Mouse (Mus musculus): ENCODE results near the gene Atp6v0b. TPM values are rescaled to one million over a fixed set of nuclear protein-coding genes. Genes with fewer than 3 reads are reported as not detected.

Atp6v0b gene
- polyA plus RNA-seq, 2 experiments: 224 to 262 TPM

GRCm38 (mm10) chr4:117849506-117849905 is 37.6 kb downstream of the Atp6v0b start:
- Histone ChIP-seq H3K27ac (replicated peaks; ENCODE audit: low read depth, low read length) (no peak overlapping the region), H3K27me3 (ENCODE audit: control insufficient read depth, insufficient read depth, low read length) (no peaks in the 10 kb centered on the region), H3K9me3 (ENCODE audit: control insufficient read depth, low read length) (no peaks in the 10 kb centered on the region), H3K9ac (ENCODE audit: low read depth, low read length, severe bottlenecking) (no peak overlapping the region), H3K36me3 (ENCODE audit: control insufficient read depth, insufficient read depth, low read length) (peaks cover 15% of the 10 kb centered on the region), H3K4me3 (replicated peaks; ENCODE audit: low read length) (no peak overlapping the region), H3K4me1 (ENCODE audit: control insufficient read depth, insufficient read depth, low read length) (no peaks in the 10 kb centered on the region), H3K4me2 (replicated peaks; ENCODE audit: low read depth, low read length, severe bottlenecking) (no peak overlapping the region)
- no peak for ATAC-seq (ENCODE audit: low FRiP score, low read depth)
- TF ChIP-seq POLR2A (IDR thresholded peaks at IDR 0.05; ENCODE audit: borderline replicate concordance, extremely low read depth, insufficient read depth, insufficient read length): no peak
- no peak for DNase-seq (ENCODE audit: low spot score)
- 81% methylated on average over 5 of the region's 5 CpGs for WGBS

GRCm38 (mm10) chr4:117849063-117849462 is 38.1 kb downstream of the Atp6v0b start:
- Histone ChIP-seq H3K4me2 (replicated peaks; ENCODE audit: low read depth, low read length, severe bottlenecking) (no peak overlapping the region), H3K9ac (ENCODE audit: low read depth, low read length, severe bottlenecking) (no peak overlapping the region), H3K27me3 (ENCODE audit: control insufficient read depth, insufficient read depth, low read length) (no peaks in the 10 kb centered on the region), H3K9me3 (ENCODE audit: control insufficient read depth, low read length) (no peaks in the 10 kb centered on the region), H3K4me1 (ENCODE audit: control insufficient read depth, insufficient read depth, low read length) (no peaks in the 10 kb centered on the region), H3K27ac (replicated peaks; ENCODE audit: low read depth, low read length) (no peak overlapping the region), H3K36me3 (ENCODE audit: control insufficient read depth, insufficient read depth, low read length) (peaks cover 15% of the 10 kb centered on the region), H3K4me3 (replicated peaks; ENCODE audit: low read length) (no peak overlapping the region)
- TF ChIP-seq POLR2A (IDR thresholded peaks at IDR 0.05; ENCODE audit: borderline replicate concordance, extremely low read depth, insufficient read depth, insufficient read length): no peak
- ATAC-seq (ENCODE audit: low FRiP score, low read depth) (no peak), DNase-seq (ENCODE audit: low spot score) (no peak)
- WGBS: 61% methylated on average over 17 of the region's 17 CpGs

GRCm38 (mm10) chr4:117847011-117847410 is 40.1 kb downstream of the Atp6v0b start:
- TF ChIP-seq POLR2A (IDR thresholded peaks at IDR 0.05; ENCODE audit: borderline replicate concordance, extremely low read depth, insufficient read depth, insufficient read length): no peak
- Histone ChIP-seq H3K9me3 (ENCODE audit: control insufficient read depth, low read length) (no peaks in the 10 kb centered on the region), H3K9ac (ENCODE audit: low read depth, low read length, severe bottlenecking) (no peak overlapping the region), H3K27me3 (ENCODE audit: control insufficient read depth, insufficient read depth, low read length) (no peaks in the 10 kb centered on the region), H3K4me1 (ENCODE audit: control insufficient read depth, insufficient read depth, low read length) (no peaks in the 10 kb centered on the region), H3K36me3 (ENCODE audit: control insufficient read depth, insufficient read depth, low read length) (peaks cover 21% of the 10 kb centered on the region), H3K4me2 (replicated peaks; ENCODE audit: low read depth, low read length, severe bottlenecking) (no peak overlapping the region), H3K4me3 (replicated peaks; ENCODE audit: low read length) (no peak overlapping the region), H3K27ac (replicated peaks; ENCODE audit: low read depth, low read length) (no peak overlapping the region)
- DNase-seq (ENCODE audit: low spot score) (no peak), ATAC-seq (ENCODE audit: low FRiP score, low read depth) (no peak)
- WGBS: 18% methylated on average over 2 of the region's 2 CpGs

GRCm38 (mm10) chr4:117846261-117846660 is 40.9 kb downstream of the Atp6v0b start:
- no peak overlapping the region for H3K4me2 ChIP-seq (replicated peaks; ENCODE audit: low read depth, low read length, severe bottlenecking)
- H3K27me3 ChIP-seq (ENCODE audit: control insufficient read depth, insufficient read depth, low read length): no peaks in the 10 kb centered on the region
- no peaks in the 10 kb centered on the region for H3K9me3 ChIP-seq (ENCODE audit: control insufficient read depth, low read length)
- 97% methylated on average over 4 of the region's 4 CpGs for WGBS
- no peak overlapping the region for H3K9ac ChIP-seq (ENCODE audit: low read depth, low read length, severe bottlenecking)
- ATAC-seq (ENCODE audit: low FRiP score, low read depth) (no peak), DNase-seq (ENCODE audit: low spot score) (no peak)
- H3K27ac ChIP-seq (replicated peaks; ENCODE audit: low read depth, low read length): no peak overlapping the region
- TF ChIP-seq POLR2A (IDR thresholded peaks at IDR 0.05; ENCODE audit: borderline replicate concordance, extremely low read depth, insufficient read depth, insufficient read length): no peak
- no peaks in the 10 kb centered on the region for H3K4me1 ChIP-seq (ENCODE audit: control insufficient read depth, insufficient read depth, low read length)
- H3K36me3 ChIP-seq (ENCODE audit: control insufficient read depth, insufficient read depth, low read length): peaks cover 21% of the 10 kb centered on the region
- H3K4me3 ChIP-seq (replicated peaks; ENCODE audit: low read length): no peak overlapping the region

- TF ChIP-seq POLR2A (IDR thresholded peaks at IDR 0.05; ENCODE audit: borderline replicate concordance, extremely low read depth, insufficient read depth, insufficient read length): no peak
- no peak for ATAC-seq (ENCODE audit: low FRiP score, low read depth)
- H3K4me3 ChIP-seq (replicated peaks; ENCODE audit: low read length): no peak overlapping the region
These were observed 41.8 kb downstream of the Atp6v0b start for GRCm38 (mm10) chr4:117845316-117845715.

GRCm38 (mm10) chr4:117844467-117844866 is 42.7 kb downstream of the Atp6v0b start:
- no peaks in the 10 kb centered on the region for H3K27me3 ChIP-seq (ENCODE audit: control insufficient read depth, insufficient read depth, low read length)
- H3K4me1 ChIP-seq (ENCODE audit: control insufficient read depth, insufficient read depth, low read length): no peaks in the 10 kb centered on the region
- no peak for TF ChIP-seq POLR2A (IDR thresholded peaks at IDR 0.05; ENCODE audit: borderline replicate concordance, extremely low read depth, insufficient read depth, insufficient read length)
- no peak overlapping the region for H3K9ac ChIP-seq (ENCODE audit: low read depth, low read length, severe bottlenecking)
- H3K4me3 ChIP-seq (replicated peaks; ENCODE audit: low read length): no peak overlapping the region
- no peak for ATAC-seq (ENCODE audit: low FRiP score, low read depth)
- H3K4me2 ChIP-seq (replicated peaks; ENCODE audit: low read depth, low read length, severe bottlenecking): no peak overlapping the region
- WGBS: 83% methylated on average over 5 of the region's 5 CpGs
- no peaks in the 10 kb centered on the region for H3K9me3 ChIP-seq (ENCODE audit: control insufficient read depth, low read length)
- DNase-seq (ENCODE audit: low spot score): no peak
- H3K36me3 ChIP-seq (ENCODE audit: control insufficient read depth, insufficient read depth, low read length): peaks cover 25% of the 10 kb centered on the region
- H3K27ac ChIP-seq (replicated peaks; ENCODE audit: low read depth, low read length): no peak overlapping the region

More at GRCm38 (mm10) chr4:117845316-117845715, 41.8 kb downstream of the Atp6v0b start:
- H3K36me3 ChIP-seq (ENCODE audit: control insufficient read depth, insufficient read depth, low read length): peaks cover 24% of the 10 kb centered on the region
- H3K4me2 ChIP-seq (replicated peaks; ENCODE audit: low read depth, low read length, severe bottlenecking): no peak overlapping the region
- H3K27ac ChIP-seq (replicated peaks; ENCODE audit: low read depth, low read length): no peak overlapping the region
- no peaks in the 10 kb centered on the region for H3K4me1 ChIP-seq (ENCODE audit: control insufficient read depth, insufficient read depth, low read length)
- no peak for DNase-seq (ENCODE audit: low spot score)
- WGBS: 80% methylated on average over 11 of the region's 11 CpGs
- no peaks in the 10 kb centered on the region for H3K9me3 ChIP-seq (ENCODE audit: control insufficient read depth, low read length)
- H3K27me3 ChIP-seq (ENCODE audit: control insufficient read depth, insufficient read depth, low read length): no peaks in the 10 kb centered on the region
- no peak overlapping the region for H3K9ac ChIP-seq (ENCODE audit: low read depth, low read length, severe bottlenecking)

Data from limb, embryonic 14.5 days (tissue).